Mouse (Mus musculus) thymus, adult 2 months (tissue): ENCODE results near the gene Nyap1. TPM values are rescaled to one million over a fixed set of nuclear protein-coding genes. Genes with fewer than 3 reads are reported as not detected.
"Not testable (repeated sequence)": the region's sequence is repeated elsewhere in the genome, so short reads cannot be mapped to it uniquely, and the experiment has no call there.

Source experiments
- DNase-seq: peaks from one replicate; pipeline ENCODE4 v3.0.0; 2021
- H3K27ac ChIP-seq: fragments of 200-500 bp; 2 replicates; pipeline ENCODE4 v1.5.1; 2012; ENCODE audit warnings: low read length, control low read depth; ENCODE audit not compliant: control insufficient read depth, insufficient read depth
- H3K27me3 ChIP-seq: fragments of 200-500 bp; 2 replicates; pipeline ENCODE4 v1.6.1; 2012; ENCODE audit warnings: mild to moderate bottlenecking, low read length, moderate library complexity, mixed read lengths; ENCODE audit not compliant: control insufficient read depth, insufficient read depth
- H3K36me3 ChIP-seq: fragments of 200-500 bp; 2 replicates; pipeline ENCODE4 v1.6.1; 2012; ENCODE audit warnings: mild to moderate bottlenecking, low read length, moderate library complexity; ENCODE audit not compliant: control insufficient read depth, insufficient read depth
- H3K4me1 ChIP-seq: fragments of 200-500 bp; replicated peaks from 2 replicates; pipeline ENCODE4 v1.6.1; 2012; ENCODE audit warnings: low read length; ENCODE audit not compliant: control insufficient read depth, insufficient read depth
- H3K4me3 ChIP-seq: fragments of 200-500 bp; 2 replicates; pipeline ENCODE4 v1.5.1; 2012; ENCODE audit warnings: mild to moderate bottlenecking, low read length, control low read depth, moderate library complexity; ENCODE audit not compliant: control insufficient read depth, insufficient read depth
- CTCF ChIP-seq: fragments of 200-500 bp; IDR thresholded peaks from 2 replicates; pipeline ENCODE4 v1.5.1; 2012; ENCODE audit warnings: mild to moderate bottlenecking, control low read depth, low read length, moderate library complexity, borderline replicate concordance; ENCODE audit not compliant: control insufficient read depth, poor library complexity, insufficient read depth; ENCODE audit errors: extremely low read depth
- POLR2A ChIP-seq: fragments of 200-500 bp; IDR thresholded peaks from 2 replicates; pipeline ENCODE4 v1.6.1; 2012; ENCODE audit warnings: mild to moderate bottlenecking, low read length, control low read depth, moderate library complexity; ENCODE audit not compliant: control insufficient read depth, poor library complexity, insufficient read depth; ENCODE audit errors: extremely low read depth
- WGBS: fragments of 180-500 bp; shearing (Covaris S2); methylation state at CpG from one replicate; pipeline ENCODE4 v1.1.7; 2018; 5-methylcytosine and 5-hydroxymethylcytosine counted together
- polyA plus RNA-seq: library from polyadenylated mRNA; depleted of rRNA; stranded (reverse); fragments of >200 nt; gene quantifications from 2 replicates; pipeline ENCODE4 v1.2.3, GENCODE M21; 2012

Nyap1 gene
- polyA plus RNA-seq, 1 experiment: 97.2 TPM

- no peaks in the 10 kb centered on the region for H3K27me3 ChIP-seq
- WGBS: 57% methylated on average over 5 of the region's 5 CpGs
- TF ChIP-seq CTCF: no peak
- no peak for TF ChIP-seq POLR2A
- no peak overlapping the region for H3K4me3 ChIP-seq
- DNase-seq: no peak
- H3K36me3 ChIP-seq: no peaks in the 10 kb centered on the region
- peaks cover 13% of the 10 kb centered on the region for H3K4me1 ChIP-seq
- H3K27ac ChIP-seq: no peak overlapping the region
Observed at GRCm38 (mm10) chr5:137723840-137724239, 17.6 kb downstream of the Nyap1 start.

- not testable (repeated sequence) for H3K27ac ChIP-seq, H3K27me3 ChIP-seq, H3K36me3 ChIP-seq, H3K4me3 ChIP-seq
- H3K4me1 ChIP-seq: peaks cover 34% of the 10 kb centered on the region
- peak; percentile 82 for DNase-seq
- 13% methylated on average over 11 of the region's 16 CpGs for WGBS
Observed at GRCm38 (mm10) chr5:137720558-137721164, 20.7 kb downstream of the Nyap1 start.

- H3K36me3 ChIP-seq: no peaks in the 10 kb centered on the region
- TF ChIP-seq POLR2A (no peak), CTCF (no peak)
- no peak overlapping the region for H3K4me3 ChIP-seq
- DNase-seq: no peak
- H3K4me1 ChIP-seq: peaks cover 37% of the 10 kb centered on the region
- no peaks in the 10 kb centered on the region for H3K27me3 ChIP-seq
- WGBS: 88% methylated on average over 6 of the region's 6 CpGs
- no peak overlapping the region for H3K27ac ChIP-seq
Observed at GRCm38 (mm10) chr5:137719088-137719487, 22.3 kb downstream of the Nyap1 start.

- WGBS: 39% methylated on average over 8 of the region's 8 CpGs
- H3K27me3 ChIP-seq: no peaks in the 10 kb centered on the region
- TF ChIP-seq POLR2A (no peak), CTCF (no peak)
- H3K27ac ChIP-seq: no peak overlapping the region; the same call in 1 of the 2 replicates
- H3K4me1 ChIP-seq: peaks cover 37% of the 10 kb centered on the region
- no peak overlapping the region for H3K4me3 ChIP-seq
- DNase-seq: no peak
- H3K36me3 ChIP-seq: no peaks in the 10 kb centered on the region
Observed at GRCm38 (mm10) chr5:137718020-137718790, 23.2 kb downstream of the Nyap1 start.

GRCm38 (mm10) chr5:137715685-137716084 lies 25.7 kb downstream of the Nyap1 start:
- 74% methylated on average over 8 of the region's 8 CpGs for WGBS
- TF ChIP-seq CTCF: no peak
- no peak for TF ChIP-seq POLR2A

GRCm38 (mm10) chr5:137713454-137713853 lies 28.0 kb downstream of the Nyap1 start:
- WGBS: 95% methylated on average over 5 of the region's 5 CpGs
- Histone ChIP-seq H3K4me1 (peaks cover 27% of the 10 kb centered on the region), H3K36me3 (no peaks in the 10 kb centered on the region), H3K27ac (no peak overlapping the region), H3K4me3 (no peak overlapping the region), H3K27me3 (no peaks in the 10 kb centered on the region)
- TF ChIP-seq CTCF (no peak), POLR2A (no peak)
- no peak for DNase-seq

More at GRCm38 (mm10) chr5:137715685-137716084, 25.7 kb downstream of the Nyap1 start:
- Histone ChIP-seq H3K27me3 (no peaks in the 10 kb centered on the region), H3K4me1 (peaks cover 36% of the 10 kb centered on the region), H3K27ac (no peak overlapping the region; the same call in 1 of the 2 replicates), H3K4me3 (no peak overlapping the region), H3K36me3 (no peaks in the 10 kb centered on the region)
- DNase-seq: no peak
